Mouse (Mus musculus): Measurements from ENCODE around the gene Tmem199.

- TF ChIP-seq POLR2A (IDR thresholded peaks at IDR 0.05; ENCODE audit: low read depth, low read length) (no peak), CTCF (IDR thresholded peaks at IDR 0.05; ENCODE audit: extremely low read depth, insufficient read depth, insufficient read length, insufficient replicate concordance) (no peak)
Measured at GRCm38 (mm10) chr11:78462669-78463068, 49.3 kb downstream of the Tmem199 start.
